Mouse (Mus musculus): ENCODE data around the gene Kmt2b. TPM values are rescaled to one million over a fixed set of nuclear protein-coding genes. Genes with fewer than 3 reads are reported as not detected.
A peak's percentile ranks its signal among the peaks of the same experiment; 100 is the strongest.

Kmt2b gene
- total and polyA plus RNA-seq, 2 experiments from 2014 or later, result 5.2 to 31.2 TPM

DNA sequence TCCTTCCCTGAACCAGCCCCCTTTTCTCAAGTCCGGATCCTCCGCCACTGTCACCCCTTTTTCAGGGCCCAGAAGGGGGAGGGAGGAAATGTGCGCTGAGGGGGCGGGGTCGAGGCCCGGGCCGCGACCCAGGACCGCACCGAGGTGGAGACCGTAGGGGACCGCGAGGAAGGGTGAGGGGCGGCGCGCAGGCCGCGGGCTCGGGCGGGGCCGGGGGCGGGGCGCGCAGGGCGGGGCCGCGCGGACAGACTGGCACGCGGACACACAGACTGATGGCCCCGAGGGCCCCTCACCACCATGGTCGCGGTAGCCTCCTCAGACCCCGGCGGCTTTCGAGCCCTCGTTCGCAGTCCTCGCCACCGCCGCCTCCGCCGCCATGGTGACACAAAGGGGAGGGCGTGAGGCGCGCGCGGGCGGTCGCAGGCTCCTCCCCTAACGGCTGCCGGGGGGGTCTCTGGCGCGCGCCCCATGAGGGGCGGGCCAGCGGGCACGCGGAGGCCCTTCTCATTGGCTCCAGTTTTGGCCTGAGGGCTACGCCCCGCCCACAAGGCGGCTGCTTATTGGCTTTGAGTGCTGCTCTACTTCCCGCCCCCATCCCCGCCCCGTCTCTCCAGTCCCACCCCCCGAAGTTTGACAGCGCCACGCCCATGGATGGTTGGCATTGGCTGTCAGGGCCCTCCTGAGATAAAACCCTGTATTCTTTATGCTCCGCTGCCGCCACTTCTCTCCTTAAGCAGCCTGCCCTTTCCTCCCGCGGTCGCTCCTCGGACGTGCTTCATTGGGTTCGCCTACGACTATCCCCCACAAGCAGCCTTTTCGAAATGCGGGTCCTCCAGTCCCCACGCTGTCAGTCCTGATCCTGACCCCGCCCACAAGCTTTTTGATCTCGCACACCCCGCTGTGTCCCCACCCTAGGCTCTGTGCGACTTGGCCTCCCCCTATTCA is 53.6 kb downstream of the Kmt2b start, which contains the start of gene Arhgap33:
Gene Arhgap33, minus strand, starts transcription at position 428 of the 945 bp plus-strand sequence.
- peaks cover 38% of the 10 kb centered on the region for H3K36me3 ChIP-seq (ENCODE audit: insufficient read depth)
- ATAC-seq (peak; percentile 90), DNase-seq (peak; percentile 99)
- no peak for TF ChIP-seq CTCF (IDR thresholded peaks at IDR 0.05; ENCODE audit: low read depth)
- no peaks in the 10 kb centered on the region for H3K9me3 ChIP-seq (ENCODE audit: low read length)
- H3K27me3 ChIP-seq (ENCODE audit: insufficient read depth, low read length), result no peaks in the 10 kb centered on the region
- peak within 1 kb of the TSS; percentile 94 for H3K9ac ChIP-seq
- H3K27ac ChIP-seq (ENCODE audit: low read depth, low read length), result peak within 1 kb of the TSS; percentile 94
- WGBS, result 3% methylated on average over 43 of the region's 84 CpGs
- peaks cover 20% of the 10 kb centered on the region for H3K4me1 ChIP-seq (ENCODE audit: insufficient read depth)
- H3K4me2 ChIP-seq (ENCODE audit: low read depth), result peak within 1 kb of the TSS; percentile 83
- H3K4me3 ChIP-seq (ENCODE audit: low read depth, low read length), result peak within 1 kb of the TSS; percentile 88

DNA sequence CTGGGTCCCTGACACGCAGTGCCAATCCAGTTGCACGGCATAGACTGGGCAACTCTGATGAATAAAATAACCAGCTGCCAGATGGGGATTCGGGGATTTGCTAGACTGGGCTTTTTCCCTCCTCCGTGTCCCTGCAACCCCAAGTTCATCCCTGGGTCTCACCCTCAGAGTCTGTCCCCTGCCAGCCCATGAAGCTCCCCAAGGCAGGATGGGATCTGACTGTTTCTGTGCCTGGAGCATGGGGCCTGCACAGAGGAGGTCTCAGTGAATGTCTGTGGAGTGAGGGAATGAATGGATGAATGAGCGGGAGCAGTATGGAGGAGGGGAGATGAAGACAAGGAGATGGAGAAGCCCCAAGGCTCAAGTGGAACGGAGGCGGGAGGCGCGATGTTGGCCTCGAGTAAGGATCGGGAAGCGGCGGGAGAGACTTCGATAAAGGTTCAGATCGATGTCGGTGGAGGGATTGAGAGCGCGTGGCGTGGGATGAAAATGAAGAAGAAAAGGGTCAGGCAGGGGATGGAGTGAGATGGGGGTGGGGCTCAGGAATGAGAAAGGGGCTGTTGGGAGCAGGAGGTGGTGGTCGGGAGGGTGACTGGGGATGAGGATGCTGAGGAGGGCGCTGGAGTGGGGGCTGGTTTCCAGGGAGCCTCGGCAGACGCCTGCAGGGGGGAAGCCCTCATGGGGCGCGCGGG is 54.4 kb downstream of the Kmt2b start:
- peak; percentile 65 for DNase-seq
- ATAC-seq, result peak; percentile 41
- H3K9me3 ChIP-seq (ENCODE audit: low read length), result no peaks in the 10 kb centered on the region
- WGBS, result 2% methylated on average over 25 of the region's 26 CpGs
- H3K9ac ChIP-seq, result peak overlapping the region; percentile 94
- H3K27me3 ChIP-seq (ENCODE audit: insufficient read depth, low read length), result no peaks in the 10 kb centered on the region
- H3K27ac ChIP-seq (ENCODE audit: low read depth, low read length), result peak overlapping the region; percentile 94
- H3K36me3 ChIP-seq (ENCODE audit: insufficient read depth), result peaks cover 39% of the 10 kb centered on the region
- TF ChIP-seq CTCF (IDR thresholded peaks at IDR 0.05; ENCODE audit: low read depth), result no peak
- peak overlapping the region; percentile 88 for H3K4me3 ChIP-seq (ENCODE audit: low read depth, low read length)
- H3K4me1 ChIP-seq (ENCODE audit: insufficient read depth), result peaks cover 20% of the 10 kb centered on the region
- peak overlapping the region; percentile 83 for H3K4me2 ChIP-seq (ENCODE audit: low read depth)

DNA sequence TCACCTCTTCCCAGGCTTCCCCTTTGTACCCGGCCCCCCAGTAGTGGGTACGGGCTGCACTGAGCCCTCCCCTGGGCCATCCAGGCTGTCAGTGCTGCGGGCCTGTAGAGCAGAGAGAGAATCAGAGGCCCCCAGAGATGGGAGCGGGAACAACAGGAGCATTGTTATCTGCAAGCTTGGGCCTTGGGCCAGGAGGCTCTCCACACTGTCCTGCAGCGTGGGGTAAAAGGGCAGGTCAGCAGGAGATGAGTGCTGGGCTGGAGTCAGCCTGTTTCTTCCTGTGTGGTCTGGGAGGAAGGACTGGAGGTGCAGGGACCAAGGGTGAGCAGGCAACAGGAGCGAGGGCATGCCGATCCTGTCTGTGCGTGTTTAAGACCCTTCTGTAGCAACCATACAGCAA is 55.6 kb downstream of the Kmt2b start:
- WGBS, result 8% methylated on average over 8 of the region's 8 CpGs
- Histone ChIP-seq H3K27me3 (ENCODE audit: insufficient read depth, low read length) (no peaks in the 10 kb centered on the region), H3K4me3 (ENCODE audit: low read depth, low read length) (peak overlapping the region; percentile 88), H3K4me2 (ENCODE audit: low read depth) (peak overlapping the region; percentile 83), H3K36me3 (ENCODE audit: insufficient read depth) (peaks cover 51% of the 10 kb centered on the region), H3K9me3 (ENCODE audit: low read length) (no peaks in the 10 kb centered on the region), H3K4me1 (ENCODE audit: insufficient read depth) (peaks cover 20% of the 10 kb centered on the region), H3K9ac (peak overlapping the region; percentile 94), H3K27ac (ENCODE audit: low read depth, low read length) (0 out of 2 replicates have a peak overlapping the region, but pooled peaks have one; percentile 15)
- ATAC-seq (no peak), DNase-seq (no peak)
- TF ChIP-seq CTCF (IDR thresholded peaks at IDR 0.05; ENCODE audit: low read depth), result no peak

DNA sequence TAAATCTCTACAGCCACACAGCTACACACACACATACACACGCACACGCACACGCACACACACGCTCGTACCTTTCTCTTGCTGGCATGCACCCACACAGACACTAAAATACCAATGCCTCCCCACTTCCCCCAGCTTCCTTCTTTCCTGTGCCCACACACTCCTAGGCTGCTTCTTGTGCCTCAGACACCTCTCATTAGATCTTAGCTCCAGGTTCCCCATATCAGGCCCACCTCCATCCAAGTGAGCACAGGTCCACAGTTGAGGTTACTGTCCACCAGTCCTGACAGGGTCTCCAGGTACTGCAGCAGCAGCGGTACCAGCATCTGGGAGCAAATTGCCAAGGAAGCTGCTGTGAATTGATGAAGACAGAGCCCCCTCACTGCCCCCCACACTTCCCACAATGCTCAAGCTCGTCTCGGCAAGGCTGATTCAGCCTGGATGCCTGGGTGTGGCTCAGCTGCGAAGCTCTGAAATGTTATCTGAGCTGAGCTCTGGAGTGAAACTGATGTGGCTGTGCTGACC is 57.2 kb downstream of the Kmt2b start:
- no peak overlapping the region for H3K4me3 ChIP-seq (ENCODE audit: low read depth, low read length)
- H3K36me3 ChIP-seq (ENCODE audit: insufficient read depth), result peaks cover 66% of the 10 kb centered on the region
- WGBS, result 79% methylated on average over 9 of the region's 9 CpGs
- no peaks in the 10 kb centered on the region for H3K27me3 ChIP-seq (ENCODE audit: insufficient read depth, low read length)
- peaks cover 20% of the 10 kb centered on the region for H3K4me1 ChIP-seq (ENCODE audit: insufficient read depth)
- no peak overlapping the region for H3K9ac ChIP-seq
- H3K4me2 ChIP-seq (ENCODE audit: low read depth), result 0 out of 2 replicates have a peak overlapping the region, but pooled peaks have one; percentile 2
- no peak overlapping the region for H3K27ac ChIP-seq (ENCODE audit: low read depth, low read length)
- DNase-seq, result no peak
- H3K9me3 ChIP-seq (ENCODE audit: low read length), result no peaks in the 10 kb centered on the region
- no peak for ATAC-seq
- TF ChIP-seq CTCF (IDR thresholded peaks at IDR 0.05; ENCODE audit: low read depth), result no peak

DNA sequence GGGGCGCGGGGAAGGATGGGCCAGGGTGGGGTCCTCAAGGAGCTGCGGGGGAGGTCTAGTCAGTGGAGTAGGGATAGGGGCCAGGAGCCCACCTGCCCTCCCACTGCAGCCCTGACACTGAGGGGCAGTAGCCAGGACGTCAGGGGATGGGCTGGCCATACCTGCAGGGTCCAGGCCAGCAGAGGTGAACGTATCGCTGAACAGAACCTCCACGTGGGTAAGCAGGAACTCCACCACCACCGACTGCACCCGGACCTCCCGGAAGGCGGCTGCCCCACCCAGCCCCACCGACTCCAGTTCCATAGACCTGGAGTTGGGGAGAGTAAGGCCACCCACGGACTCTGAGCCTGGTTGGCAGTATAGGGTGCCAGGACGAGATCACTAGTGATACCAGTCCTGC is 61.5 kb downstream of the Kmt2b start:
- H3K9ac ChIP-seq, result no peak overlapping the region
- H3K27ac ChIP-seq (ENCODE audit: low read depth, low read length), result no peak overlapping the region
- H3K4me2 ChIP-seq (ENCODE audit: low read depth), result no peak overlapping the region
- no peak overlapping the region for H3K4me3 ChIP-seq (ENCODE audit: low read depth, low read length)
- 0 out of 2 replicates have a peak, but pooled peaks cover 3% of the 10 kb centered on the region for H3K4me1 ChIP-seq (ENCODE audit: insufficient read depth)
- H3K27me3 ChIP-seq (ENCODE audit: insufficient read depth, low read length), result no peaks in the 10 kb centered on the region
- DNase-seq (no peak), ATAC-seq (no peak)
- H3K9me3 ChIP-seq (ENCODE audit: low read length), result no peaks in the 10 kb centered on the region
- 81% methylated on average over 14 of the region's 14 CpGs for WGBS
- TF ChIP-seq CTCF (IDR thresholded peaks at IDR 0.05; ENCODE audit: low read depth), result no peak
- peaks cover 91% of the 10 kb centered on the region for H3K36me3 ChIP-seq (ENCODE audit: insufficient read depth)

DNA sequence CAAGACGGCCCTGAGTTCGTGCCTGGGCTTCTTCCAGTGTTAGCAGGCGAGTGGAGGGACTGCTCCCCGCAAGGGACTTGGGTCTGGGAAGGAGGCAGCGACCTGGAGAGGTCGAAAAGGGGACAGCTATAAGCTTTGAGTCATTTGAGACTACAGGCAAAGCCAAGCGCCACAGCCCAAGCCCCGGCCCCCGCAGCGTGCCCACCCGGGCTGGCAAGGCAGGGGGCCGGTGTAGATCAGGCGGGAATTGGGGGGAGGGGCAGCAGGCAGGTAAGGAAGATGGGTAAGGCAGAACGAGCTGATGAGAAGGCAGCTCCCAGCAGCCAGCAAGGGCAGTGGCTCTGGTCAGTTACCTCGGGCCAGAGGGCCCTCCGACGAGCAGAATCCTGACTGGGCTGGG is 62.1 kb downstream of the Kmt2b start:
- Histone ChIP-seq H3K4me1 (ENCODE audit: insufficient read depth) (no peaks in the 10 kb centered on the region), H3K27ac (ENCODE audit: low read depth, low read length) (no peak overlapping the region), H3K4me3 (ENCODE audit: low read depth, low read length) (no peak overlapping the region), H3K9me3 (ENCODE audit: low read length) (no peaks in the 10 kb centered on the region), H3K36me3 (ENCODE audit: insufficient read depth) (peaks cover 85% of the 10 kb centered on the region), H3K27me3 (ENCODE audit: insufficient read depth, low read length) (no peaks in the 10 kb centered on the region), H3K9ac (no peak overlapping the region), H3K4me2 (ENCODE audit: low read depth) (no peak overlapping the region)
- WGBS, result 31% methylated on average over 17 of the region's 17 CpGs
- no peak for ATAC-seq
- DNase-seq, result no peak
- TF ChIP-seq CTCF (IDR thresholded peaks at IDR 0.05; ENCODE audit: low read depth), result no peak
